Mouse (Mus musculus) C2C12 (cell line): Measurements from ENCODE around the gene Krt78.

ENCODE experiments used
- CTCF ChIP-seq: IDR thresholded peaks from one replicate; pipeline ENCODE4 v1.5.1; 2011; ENCODE audit not compliant: control insufficient read depth, insufficient read depth, insufficient read length
- MAX ChIP-seq: IDR thresholded peaks from one replicate; pipeline ENCODE4 v1.6.1; 2011; ENCODE audit warnings: mild to moderate bottlenecking, control low read depth
- USF1 ChIP-seq: IDR thresholded peaks from one replicate; pipeline ENCODE4 v1.6.1; 2011; ENCODE audit warnings: low read depth, mild to moderate bottlenecking, control low read depth, moderate library complexity

- no peak for TF ChIP-seq CTCF
- no peak for TF ChIP-seq USF1
- TF ChIP-seq MAX, result no peak
Observed at GRCm38 (mm10) chr15:101976641-101977040, 22.6 kb upstream of the Krt78 start.
